Mouse (Mus musculus) hindbrain, embryonic 15.5 days (tissue): Measurements from ENCODE around the gene Gm20479. TPM values are rescaled to one million over a fixed set of nuclear protein-coding genes. Genes with fewer than 3 reads are reported as not detected.

ENCODE experiments used
- ATAC-seq: fragments of 200-750 bp; cut with Nextera tagmentation; 2 replicates; pipeline ENCODE4 v1.8.0; 2017; ENCODE audit warnings: low read depth, moderate number of reproducible peaks, moderate TSS enrichment; ENCODE audit not compliant: low FRiP score
- H3K27ac ChIP-seq: fragments of 300-500 bp; sonication (generic); replicated peaks from 2 replicates; pipeline ENCODE4 v1.5.1; 2015; ENCODE audit warnings: mild to moderate bottlenecking, inconsistent platforms
- H3K27me3 ChIP-seq: fragments of 300-500 bp; sonication (generic); 2 replicates; pipeline ENCODE4 v1.6.1; 2015; ENCODE audit warnings: control low read depth, inconsistent platforms
- H3K36me3 ChIP-seq: fragments of 300-500 bp; sonication (generic); 2 replicates; pipeline ENCODE4 v1.6.1; 2015; ENCODE audit warnings: control low read depth, inconsistent platforms
- H3K4me1 ChIP-seq: fragments of 300-500 bp; sonication (generic); replicated peaks from 2 replicates; pipeline ENCODE4 v1.6.1; 2015; ENCODE audit warnings: control low read depth, inconsistent platforms
- H3K4me2 ChIP-seq: fragments of 300-500 bp; sonication (generic); 2 replicates; pipeline ENCODE4 v1.6.1; 2015; ENCODE audit warnings: moderate library complexity, mild to moderate bottlenecking, inconsistent platforms
- H3K4me3 ChIP-seq: fragments of 300-500 bp; sonication (generic); 2 replicates; pipeline ENCODE4 v1.5.1; 2015; ENCODE audit warnings: mild to moderate bottlenecking, inconsistent platforms
- H3K9ac ChIP-seq: fragments of 300-500 bp; sonication (generic); 2 replicates; pipeline ENCODE4 v1.6.1; 2015; ENCODE audit warnings: inconsistent platforms
- H3K9me3 ChIP-seq: fragments of 300-500 bp; sonication (generic); 2 replicates; pipeline ENCODE4 v1.6.1; 2016; ENCODE audit warnings: control low read depth, inconsistent platforms
- WGBS: fragments of 180-500 bp; shearing (Covaris S2); methylation state at CpG from one replicate; pipeline ENCODE4 v1.1.7; 2015; 5-methylcytosine and 5-hydroxymethylcytosine counted together
- polyA plus RNA-seq: library from polyadenylated mRNA; unstranded; fragments of >200 nt; fragmentation: Nextera tagmentation; extraction: Ambion mirVana; gene quantifications from 2 replicates; pipeline ENCODE4 v1.2.1, GENCODE M21; 2015

The Gm20479 gene
- polyA plus RNA-seq, 1 experiment from 2014 or later, result not detected

DNA sequence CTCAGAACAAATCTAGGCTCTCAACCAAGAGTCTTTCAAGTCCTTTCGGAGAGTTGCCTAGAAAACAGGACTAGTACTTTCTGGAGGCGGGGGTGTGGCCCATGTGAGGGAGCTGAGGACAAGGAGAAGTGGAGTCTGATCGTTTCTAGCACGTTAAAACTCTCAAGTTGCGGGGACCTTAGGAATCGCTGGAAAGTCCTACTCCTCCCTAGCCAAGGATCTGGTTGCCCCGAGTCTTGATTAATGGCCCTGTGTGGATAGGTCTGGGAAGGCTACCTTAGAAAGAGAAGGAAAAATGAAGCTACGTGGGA lies 25.7 kb downstream of the Gm20479 start:
- no peak overlapping the region for H3K27ac ChIP-seq
- no peak for ATAC-seq
- WGBS, result 4% methylated on average over 8 of the region's 8 CpGs
- H3K36me3 ChIP-seq, result no peaks in the 10 kb centered on the region
- peak overlapping the region; percentile 40; the same call in 1 of the 2 replicates for H3K4me3 ChIP-seq
- no peak overlapping the region for H3K9ac ChIP-seq
- H3K9me3 ChIP-seq, result no peaks in the 10 kb centered on the region
- H3K27me3 ChIP-seq, result peaks cover 98% of the 10 kb centered on the region
- peak overlapping the region; percentile 64 for H3K4me2 ChIP-seq
- H3K4me1 ChIP-seq, result peaks cover 63% of the 10 kb centered on the region

DNA sequence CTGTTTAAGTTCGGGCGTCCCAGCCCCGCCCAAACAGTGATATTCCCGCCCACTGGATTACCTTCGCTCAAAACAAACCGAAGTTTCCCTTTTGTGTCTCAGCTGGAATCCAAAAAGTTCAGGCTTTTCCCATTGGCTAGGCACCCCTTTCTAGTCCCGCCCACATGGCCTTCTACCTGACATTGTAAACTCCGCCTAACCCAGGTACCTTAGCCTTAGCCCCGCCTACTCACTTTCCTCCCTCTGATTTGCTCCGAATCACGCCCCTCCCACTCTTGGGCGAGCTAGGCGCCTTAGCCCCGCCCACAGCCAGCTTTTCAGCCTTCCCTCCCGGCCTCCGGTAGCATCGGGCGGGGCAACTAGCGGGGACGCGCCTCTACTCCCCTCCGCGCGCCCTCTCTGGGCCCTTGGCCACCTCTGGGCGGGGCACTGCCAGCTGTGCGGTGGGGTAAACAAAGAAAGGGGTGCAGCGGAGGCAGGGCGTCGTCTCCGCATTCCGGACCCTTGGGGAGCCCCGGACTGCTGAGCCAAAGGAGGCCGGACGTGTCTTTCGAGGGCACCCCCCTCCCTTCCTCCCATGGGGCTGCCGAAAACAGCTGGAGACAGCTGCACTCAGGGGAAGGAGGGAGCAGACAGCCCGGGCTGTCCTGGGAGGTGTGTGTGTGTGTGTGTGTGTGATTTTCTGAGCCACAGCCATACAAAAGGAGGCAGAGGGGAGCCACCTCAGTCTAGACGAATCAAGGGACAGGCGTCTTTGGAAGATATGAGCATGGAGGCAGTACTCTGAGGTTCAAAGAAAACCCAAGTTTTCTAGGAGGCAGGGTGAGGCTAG lies 26.3 kb downstream of the Gm20479 start:
- H3K27me3 ChIP-seq, result peaks cover 99% of the 10 kb centered on the region
- WGBS, result under 1% methylated on average over 38 of the region's 39 CpGs
- H3K36me3 ChIP-seq, result no peaks in the 10 kb centered on the region
- H3K4me2 ChIP-seq, result peak overlapping the region; percentile 64
- H3K4me3 ChIP-seq, result peak overlapping the region; percentile 40
- no peak overlapping the region for H3K27ac ChIP-seq
- no peak for ATAC-seq
- no peak overlapping the region for H3K9ac ChIP-seq
- peaks cover 61% of the 10 kb centered on the region for H3K4me1 ChIP-seq
- H3K9me3 ChIP-seq, result no peaks in the 10 kb centered on the region

DNA sequence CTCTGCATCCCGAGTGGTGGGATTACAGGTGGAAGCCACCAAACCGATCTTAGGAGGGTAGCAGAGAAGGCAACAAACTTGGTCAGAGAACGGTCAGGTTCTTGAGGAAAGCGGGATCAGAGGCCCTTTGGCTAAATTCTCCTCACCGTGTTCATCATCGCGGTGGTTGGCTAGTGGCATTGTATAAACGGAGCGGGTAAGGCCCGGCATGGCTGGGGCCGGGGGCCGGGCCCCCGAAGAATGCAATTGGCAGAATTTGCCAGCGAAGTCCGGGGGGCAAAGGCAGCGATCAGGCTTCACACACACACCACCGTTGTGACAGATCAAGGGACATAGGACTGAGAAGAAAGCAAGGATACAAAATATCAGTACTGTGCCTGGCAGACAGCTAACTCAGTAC lies 27.2 kb downstream of the Gm20479 start:
- no peak overlapping the region for H3K4me3 ChIP-seq
- no peak overlapping the region for H3K4me2 ChIP-seq
- peaks cover 67% of the 10 kb centered on the region for H3K4me1 ChIP-seq
- H3K9me3 ChIP-seq, result no peaks in the 10 kb centered on the region
- H3K9ac ChIP-seq, result no peak overlapping the region
- H3K27ac ChIP-seq, result no peak overlapping the region
- no peak for ATAC-seq
- 22% methylated on average over 17 of the region's 17 CpGs for WGBS
- H3K36me3 ChIP-seq, result no peaks in the 10 kb centered on the region
- peaks cover 95% of the 10 kb centered on the region for H3K27me3 ChIP-seq

DNA sequence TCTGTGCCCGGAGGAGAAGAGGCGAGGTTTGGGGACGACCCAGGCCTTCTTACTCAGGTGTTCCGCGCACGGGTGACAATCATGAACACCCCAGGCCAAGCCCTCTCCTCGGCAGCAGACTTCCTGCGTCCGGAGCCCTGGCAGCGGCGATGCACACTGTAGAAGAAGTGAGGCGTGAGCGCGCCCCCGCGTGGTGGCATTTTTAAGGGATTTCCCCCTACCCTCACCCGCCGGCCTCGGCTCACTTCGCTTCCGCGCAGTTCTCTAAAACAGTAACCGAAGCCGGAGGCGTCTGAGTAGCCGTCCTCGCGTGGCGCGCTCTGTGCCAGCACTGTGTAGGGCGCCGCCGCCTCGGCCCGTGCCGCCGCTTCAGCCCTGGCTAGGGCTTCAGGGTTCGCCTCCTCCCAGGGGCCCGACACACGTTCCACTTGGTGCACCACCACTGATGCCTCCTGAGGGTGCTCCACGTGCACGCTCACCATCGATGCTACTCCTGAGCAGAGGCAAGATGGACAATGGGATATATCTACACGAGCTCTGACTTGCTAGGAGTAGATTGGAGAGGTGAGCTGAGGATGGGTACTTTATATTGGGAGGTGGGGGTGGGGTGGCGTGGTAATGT lies 27.8 kb downstream of the Gm20479 start:
- peak overlapping the region; percentile 50 for H3K4me2 ChIP-seq
- peak overlapping the region; percentile 23 for H3K4me3 ChIP-seq
- no peaks in the 10 kb centered on the region for H3K9me3 ChIP-seq
- H3K27me3 ChIP-seq, result peaks cover 95% of the 10 kb centered on the region
- no peak overlapping the region for H3K27ac ChIP-seq
- peaks cover 63% of the 10 kb centered on the region for H3K4me1 ChIP-seq
- no peak overlapping the region for H3K9ac ChIP-seq
- no peaks in the 10 kb centered on the region for H3K36me3 ChIP-seq
- ATAC-seq, result peak; percentile 12; the same call in 1 of the 2 replicates
- WGBS, result 4% methylated on average over 44 of the region's 45 CpGs

DNA sequence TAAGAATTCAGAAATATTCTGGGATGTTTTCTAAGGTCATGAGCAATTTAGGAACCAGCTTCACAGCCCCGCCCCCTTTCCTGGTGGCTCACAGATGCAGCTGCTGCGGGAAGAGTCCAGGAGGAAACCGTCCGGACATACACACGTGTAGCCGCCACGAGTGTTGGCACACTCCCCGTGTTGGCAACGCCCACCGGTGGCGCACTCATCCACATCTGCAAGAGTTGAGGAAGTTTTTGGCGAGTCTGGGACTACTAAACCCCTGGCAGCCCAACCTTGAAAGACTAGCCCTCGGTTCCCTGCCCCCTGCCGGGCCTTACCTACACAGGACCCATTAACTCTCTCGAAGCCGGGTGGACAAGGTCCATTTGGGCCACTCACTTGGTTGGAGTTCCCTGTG lies 28.6 kb downstream of the Gm20479 start:
- 36% methylated on average over 16 of the region's 16 CpGs for WGBS

DNA sequence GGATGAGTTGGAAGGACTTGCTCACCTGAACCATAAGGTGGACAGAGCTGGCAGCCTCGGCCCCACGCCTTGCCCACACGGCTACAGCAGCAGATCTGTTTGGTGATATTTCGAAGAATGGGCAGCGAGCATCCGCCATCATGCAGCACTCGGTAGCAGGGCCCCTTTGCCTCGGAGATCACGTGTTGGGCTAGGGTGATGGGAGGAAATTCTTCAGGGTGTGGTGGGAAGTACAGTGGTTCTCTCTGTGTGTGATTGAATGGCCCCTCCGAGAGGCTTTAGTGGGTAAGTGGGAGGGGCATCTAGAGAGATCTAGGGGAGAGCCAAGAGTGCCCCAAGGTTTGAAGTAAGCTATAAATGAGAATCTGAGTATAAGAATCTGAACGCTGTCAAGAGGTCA lies 29.1 kb downstream of the Gm20479 start:
- Histone ChIP-seq H3K4me2 (no peak overlapping the region), H3K9me3 (no peaks in the 10 kb centered on the region), H3K4me3 (no peak overlapping the region), H3K27me3 (peaks cover 94% of the 10 kb centered on the region), H3K9ac (no peak overlapping the region), H3K27ac (no peak overlapping the region), H3K4me1 (peaks cover 50% of the 10 kb centered on the region), H3K36me3 (no peaks in the 10 kb centered on the region)
- WGBS, result 88% methylated on average over 11 of the region's 11 CpGs
- no peak for ATAC-seq

More for the DNA sequence above, 28.6 kb downstream of the Gm20479 start:
- ATAC-seq, result no peak
- peaks cover 94% of the 10 kb centered on the region for H3K27me3 ChIP-seq
- H3K4me2 ChIP-seq, result no peak overlapping the region
- no peak overlapping the region for H3K9ac ChIP-seq
- H3K4me1 ChIP-seq, result peaks cover 55% of the 10 kb centered on the region
- H3K27ac ChIP-seq, result no peak overlapping the region
- H3K9me3 ChIP-seq, result no peaks in the 10 kb centered on the region
- H3K36me3 ChIP-seq, result no peaks in the 10 kb centered on the region
- H3K4me3 ChIP-seq, result no peak overlapping the region

DNA sequence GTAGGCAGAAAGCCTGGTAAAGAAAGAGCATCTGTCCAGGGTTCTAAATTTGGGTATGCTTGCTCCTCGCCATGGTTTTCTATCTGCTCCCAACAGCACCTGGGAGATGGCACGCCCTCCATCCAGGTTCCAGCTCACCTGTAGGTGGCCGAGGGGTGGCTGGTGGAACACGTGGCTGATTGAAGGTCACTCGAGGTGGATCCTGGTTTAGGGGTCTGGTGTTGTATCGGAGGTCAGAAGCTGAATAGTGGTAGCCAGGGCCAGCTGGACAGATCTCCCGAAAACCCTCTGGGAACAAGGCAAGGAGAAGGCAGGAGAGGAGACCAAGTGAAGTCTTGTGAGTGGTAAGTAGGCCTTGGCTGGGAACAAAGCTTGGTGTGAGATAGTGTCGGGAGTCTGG lies 29.7 kb downstream of the Gm20479 start:
- peaks cover 44% of the 10 kb centered on the region for H3K4me1 ChIP-seq
- no peak overlapping the region for H3K4me3 ChIP-seq
- H3K9ac ChIP-seq, result no peak overlapping the region
- no peak overlapping the region for H3K27ac ChIP-seq
- H3K4me2 ChIP-seq, result no peak overlapping the region
- peaks cover 87% of the 10 kb centered on the region for H3K27me3 ChIP-seq
- H3K36me3 ChIP-seq, result no peaks in the 10 kb centered on the region
- no peaks in the 10 kb centered on the region for H3K9me3 ChIP-seq
- WGBS, result 93% methylated on average over 8 of the region's 8 CpGs
- no peak for ATAC-seq

DNA sequence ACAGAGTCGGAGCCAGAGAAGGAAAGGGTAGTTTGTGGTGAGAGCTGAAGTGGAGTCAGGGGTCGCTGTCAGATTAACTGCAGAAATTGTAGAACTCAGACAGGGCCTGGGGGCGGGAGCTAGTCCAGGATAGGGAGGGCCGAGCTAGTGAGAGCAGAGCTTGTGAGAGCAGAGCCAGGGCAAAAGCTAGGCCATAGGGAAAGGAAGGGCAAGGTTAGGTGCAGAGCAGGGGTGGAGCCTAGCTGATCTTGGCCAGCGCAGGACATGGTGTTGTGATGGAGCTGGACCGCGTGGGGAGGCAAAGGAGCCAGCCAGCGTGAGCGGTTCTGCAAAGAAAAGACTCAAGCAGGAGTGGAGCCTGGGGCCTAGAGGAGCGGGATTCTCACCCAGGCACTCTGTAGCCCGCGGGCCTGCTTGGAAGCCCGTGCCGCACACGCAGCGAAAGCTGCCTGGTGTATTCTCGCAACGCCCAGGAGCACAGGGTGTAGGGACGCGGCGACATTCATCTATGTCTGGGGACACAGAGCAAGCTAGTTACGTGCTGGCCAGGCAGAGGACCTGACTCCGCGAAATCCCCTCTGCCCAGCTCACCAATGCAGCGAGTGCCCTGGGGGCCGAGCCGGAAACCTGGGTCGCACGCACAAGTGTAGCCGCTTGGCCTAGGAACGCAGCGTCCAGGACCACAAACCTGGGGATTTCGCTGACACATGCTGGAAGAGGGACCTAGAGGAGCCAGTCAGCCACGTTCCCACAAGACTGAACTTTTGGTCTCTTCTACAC lies 30.9 kb downstream of the Gm20479 start:
- Histone ChIP-seq H3K4me1 (peaks cover 31% of the 10 kb centered on the region), H3K27me3 (peaks cover 78% of the 10 kb centered on the region), H3K9me3 (no peaks in the 10 kb centered on the region), H3K4me3 (no peak overlapping the region; the same call in 1 of the 2 replicates), H3K36me3 (no peaks in the 10 kb centered on the region), H3K27ac (no peak overlapping the region), H3K9ac (no peak overlapping the region), H3K4me2 (peak overlapping the region; percentile 46)
- 27% methylated on average over 34 of the region's 34 CpGs for WGBS
- no peak for ATAC-seq

DNA sequence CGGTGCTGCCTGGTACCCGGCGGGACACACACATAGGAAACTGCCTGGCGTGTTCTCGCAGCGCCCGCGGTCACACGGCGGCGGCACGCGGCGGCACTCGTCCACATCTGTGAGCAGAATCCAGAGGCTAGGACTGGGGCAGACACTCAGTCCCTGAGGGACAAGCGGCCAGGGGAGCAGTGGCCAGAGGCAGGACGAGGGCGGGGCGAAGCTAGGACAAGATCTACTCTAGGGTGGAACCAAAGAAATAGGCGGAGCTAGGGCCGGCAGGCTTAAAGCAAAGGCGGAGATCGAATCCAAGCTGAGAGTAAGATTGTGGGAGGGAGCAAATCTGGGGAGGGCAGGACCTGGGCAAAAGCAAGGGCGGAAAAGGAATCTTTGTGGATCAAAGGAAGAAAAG lies 31.5 kb downstream of the Gm20479 start:
- no peak overlapping the region for H3K9ac ChIP-seq
- H3K36me3 ChIP-seq, result no peaks in the 10 kb centered on the region
- H3K4me2 ChIP-seq, result peak overlapping the region; percentile 46
- H3K4me1 ChIP-seq, result peaks cover 25% of the 10 kb centered on the region
- no peak overlapping the region for H3K27ac ChIP-seq
- ATAC-seq, result no peak
- peaks cover 72% of the 10 kb centered on the region for H3K27me3 ChIP-seq
- H3K4me3 ChIP-seq, result peak overlapping the region; percentile 20
- 1% methylated on average over 24 of the region's 24 CpGs for WGBS
- H3K9me3 ChIP-seq, result no peaks in the 10 kb centered on the region

DNA sequence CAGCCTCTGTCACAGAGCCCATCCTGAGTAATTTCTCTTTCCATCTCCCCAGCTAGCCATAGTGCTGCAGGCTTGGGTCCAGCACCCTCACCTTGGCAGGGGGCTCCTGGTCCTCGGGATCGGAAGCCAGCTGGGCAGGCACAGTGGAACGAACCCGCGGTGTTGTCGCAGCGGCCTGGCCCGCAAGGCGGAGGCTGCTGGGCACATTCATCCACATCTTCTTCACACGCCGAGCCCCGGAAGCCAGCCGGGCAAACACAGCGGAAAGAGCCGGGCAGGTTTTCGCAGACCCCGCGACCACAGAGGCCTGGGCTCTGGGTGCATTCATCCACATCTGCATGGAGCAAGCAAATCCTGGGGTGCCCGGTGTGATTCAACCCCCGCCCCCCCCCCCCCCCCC lies 32.3 kb downstream of the Gm20479 start:
- Histone ChIP-seq H3K27me3 (peaks cover 64% of the 10 kb centered on the region), H3K27ac (no peak overlapping the region), H3K9me3 (no peaks in the 10 kb centered on the region), H3K9ac (no peak overlapping the region), H3K4me3 (no peak overlapping the region), H3K4me2 (no peak overlapping the region), H3K4me1 (peaks cover 18% of the 10 kb centered on the region), H3K36me3 (no peaks in the 10 kb centered on the region)
- 52% methylated on average over 18 of the region's 20 CpGs for WGBS
- no peak for ATAC-seq

DNA sequence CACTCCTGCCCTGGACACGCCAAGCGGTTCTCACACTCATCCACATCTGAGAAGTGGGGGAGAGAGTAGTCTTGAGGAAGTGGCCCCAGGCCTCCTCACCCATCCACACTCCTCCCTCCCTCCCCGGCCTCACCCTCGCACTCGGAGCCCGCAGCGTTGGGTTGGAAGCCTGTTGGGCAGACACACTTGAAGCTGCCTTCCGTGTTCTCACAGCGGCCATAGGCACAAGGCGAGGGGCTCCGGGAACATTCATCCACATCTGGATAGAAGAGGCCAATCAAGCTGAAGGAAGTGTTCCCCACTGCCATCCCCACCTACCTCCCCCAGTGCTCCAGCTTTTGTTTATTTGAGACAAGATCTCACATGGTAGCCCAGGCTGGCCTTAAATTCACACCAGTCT lies 33.1 kb downstream of the Gm20479 start:
- Histone ChIP-seq H3K4me2 (no peak overlapping the region), H3K27me3 (peaks cover 57% of the 10 kb centered on the region), H3K27ac (no peak overlapping the region), H3K4me1 (peaks cover 11% of the 10 kb centered on the region), H3K9me3 (no peaks in the 10 kb centered on the region), H3K36me3 (no peaks in the 10 kb centered on the region), H3K4me3 (no peak overlapping the region), H3K9ac (no peak overlapping the region)
- ATAC-seq, result no peak
- WGBS, result 94% methylated on average over 11 of the region's 11 CpGs

DNA sequence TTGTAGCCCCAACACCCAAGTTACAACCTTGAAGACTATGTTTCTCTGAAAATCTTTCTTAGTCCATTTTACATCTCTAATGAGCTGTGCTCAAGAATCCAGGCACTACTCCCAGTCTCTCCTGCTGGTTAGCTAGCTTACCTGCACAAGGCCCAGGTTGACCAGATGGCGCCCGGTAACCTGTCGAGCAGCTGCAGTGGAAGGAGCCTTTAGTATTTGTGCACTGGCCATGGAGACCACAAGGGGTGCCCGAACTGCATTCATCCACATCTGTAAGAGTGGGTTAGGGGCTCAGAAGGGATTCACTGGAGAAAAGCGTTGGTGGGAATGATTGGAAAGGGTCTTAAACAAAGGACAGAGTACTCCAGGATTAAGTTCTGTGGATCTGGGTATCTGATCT lies 34.2 kb downstream of the Gm20479 start:
- Histone ChIP-seq H3K4me1 (peaks cover 10% of the 10 kb centered on the region), H3K4me3 (no peak overlapping the region), H3K9ac (no peak overlapping the region), H3K4me2 (no peak overlapping the region), H3K9me3 (no peaks in the 10 kb centered on the region), H3K36me3 (no peaks in the 10 kb centered on the region), H3K27ac (no peak overlapping the region), H3K27me3 (peaks cover 45% of the 10 kb centered on the region)
- WGBS, result 89% methylated on average over 5 of the region's 5 CpGs
- no peak for ATAC-seq
